Mouse (Mus musculus) intestine, embryonic 14.5 days (tissue): ENCODE data around the gene Dnah7b. TPM values are rescaled to one million over a fixed set of nuclear protein-coding genes. Genes with fewer than 3 reads are reported as not detected.
"Not testable (repeated sequence)": the region's sequence is repeated elsewhere in the genome, so short reads cannot be mapped to it uniquely, and the experiment has no call there.

ENCODE experiments used
- ATAC-seq: fragments of 200-750 bp; cut with Nextera tagmentation; replicated peaks from 2 replicates; pipeline ENCODE4 v1.8.0; 2017; ENCODE audit warnings: low read depth, moderate number of reproducible peaks, moderate TSS enrichment, moderate library complexity; ENCODE audit not compliant: low FRiP score, low TSS enrichment
- DNase-seq: peaks from one replicate; pipeline ENCODE4 v3.0.0-alpha.2; 2018; ENCODE audit warnings: low spot score
- H3K27ac ChIP-seq: fragments of 300-500 bp; sonication (generic); 2 replicates; pipeline ENCODE4 v1.5.1; 2014; ENCODE audit warnings: low read depth, mild to moderate bottlenecking, control low read depth
- H3K27me3 ChIP-seq: fragments of 300-500 bp; sonication (generic); replicated peaks from 2 replicates; pipeline ENCODE4 v1.6.1; 2014; ENCODE audit warnings: low read length, control low read depth; ENCODE audit not compliant: control insufficient read depth, insufficient read depth
- H3K36me3 ChIP-seq: fragments of 300-500 bp; sonication (generic); 2 replicates; pipeline ENCODE4 v1.6.1; 2014; ENCODE audit warnings: low read length, control low read depth; ENCODE audit not compliant: control insufficient read depth, insufficient read depth
- H3K4me1 ChIP-seq: fragments of 300-500 bp; sonication (generic); replicated peaks from 2 replicates; pipeline ENCODE4 v1.6.1; 2014; ENCODE audit warnings: low read length, control low read depth, mixed read lengths; ENCODE audit not compliant: control insufficient read depth, insufficient read depth
- H3K4me2 ChIP-seq: fragments of 300-500 bp; sonication (generic); 2 replicates; pipeline ENCODE4 v1.6.1; 2014; ENCODE audit warnings: low read length
- H3K4me3 ChIP-seq: fragments of 300-500 bp; sonication (generic); 2 replicates; pipeline ENCODE4 v1.5.1; 2014; ENCODE audit warnings: low read depth, low read length, control low read depth, mixed read lengths
- H3K9ac ChIP-seq: fragments of 300-500 bp; sonication (generic); 2 replicates; pipeline ENCODE4 v1.6.1; 2014; ENCODE audit warnings: mild to moderate bottlenecking, low read length
- H3K9me3 ChIP-seq: fragments of 300-500 bp; sonication (generic); 2 replicates; pipeline ENCODE4 v1.6.1; 2016; ENCODE audit warnings: low read length, control low read depth; ENCODE audit not compliant: control insufficient read depth
- WGBS: fragments of 180-500 bp; shearing (Covaris S2); extraction: QIAGEN DNeasy Blood & Tissue Kit; methylation state at CpG from one replicate; pipeline ENCODE4 v1.1.7; 2014; 5-methylcytosine and 5-hydroxymethylcytosine counted together
- polyA plus RNA-seq: library from polyadenylated mRNA; unstranded; fragments of >200 nt; fragmentation: Nextera tagmentation; extraction: Ambion mirVana; gene quantifications from 2 replicates; pipeline ENCODE4 v1.2.1, GENCODE M21; 2014

Gene Dnah7b
- polyA plus RNA-seq, 1 experiment from 2014 or later: 1.8 TPM

DNA sequence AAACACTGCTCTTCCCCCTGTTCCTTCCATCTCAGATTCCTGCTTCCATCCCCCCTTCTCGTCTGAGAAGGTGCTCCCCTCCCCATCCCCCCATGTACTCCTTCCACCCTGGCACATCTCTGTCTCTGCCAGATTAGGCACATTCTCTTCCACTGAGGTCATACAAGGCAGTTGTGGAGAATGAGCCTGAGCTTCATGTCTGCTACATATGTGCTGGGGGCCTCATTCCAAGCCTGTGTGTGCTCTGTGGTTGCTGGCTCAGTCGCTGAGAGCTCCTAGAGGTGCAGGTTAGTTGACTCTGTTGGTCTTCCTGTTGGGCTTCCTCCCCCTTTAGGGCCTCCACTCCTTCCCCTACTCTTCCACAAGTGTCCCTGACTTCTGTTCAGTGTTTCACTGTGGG is 34.4 kb downstream of the Dnah7b start:
- H3K9ac ChIP-seq: no peak overlapping the region
- no peak overlapping the region for H3K27ac ChIP-seq
- no peaks in the 10 kb centered on the region for H3K27me3 ChIP-seq
- H3K4me1 ChIP-seq: no peaks in the 10 kb centered on the region
- ATAC-seq: no peak
- no peaks in the 10 kb centered on the region for H3K9me3 ChIP-seq
- H3K4me3 ChIP-seq: no peak overlapping the region
- no peaks in the 10 kb centered on the region for H3K36me3 ChIP-seq
- H3K4me2 ChIP-seq: no peak overlapping the region
- no peak for DNase-seq
- 63% methylated on average over 2 of the region's 2 CpGs for WGBS

- not testable (repeated sequence) for DNase-seq, ATAC-seq, H3K27ac ChIP-seq, H3K4me2 ChIP-seq, H3K36me3 ChIP-seq, H3K9me3 ChIP-seq, H3K4me3 ChIP-seq, H3K4me1 ChIP-seq, H3K9ac ChIP-seq, H3K27me3 ChIP-seq
Observed at GRCm38 (mm10) chr1:46112606-46113005, 46.5 kb downstream of the Dnah7b start.

DNA sequence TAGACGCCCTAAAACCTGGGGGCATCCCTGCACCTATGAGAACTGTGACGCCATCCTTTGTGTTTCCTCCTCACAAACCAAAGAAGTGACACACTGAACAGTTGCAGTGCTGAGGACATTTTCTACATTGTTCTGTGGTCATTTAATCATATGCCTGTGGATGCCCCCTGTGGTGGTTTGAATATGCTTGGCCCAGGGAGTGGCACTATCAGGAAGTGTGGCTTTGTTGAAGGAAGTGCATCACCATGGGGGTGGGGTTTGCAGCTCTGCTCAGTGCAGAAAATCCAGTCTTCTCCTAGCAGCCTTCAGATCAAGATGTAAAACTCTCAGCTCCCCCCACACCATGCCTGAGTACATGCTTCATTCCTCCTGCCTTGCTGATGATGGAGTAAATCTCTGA is 51.1 kb downstream of the Dnah7b start:
- not testable (repeated sequence) for H3K4me1 ChIP-seq, DNase-seq, H3K27ac ChIP-seq, H3K4me3 ChIP-seq, ATAC-seq, H3K27me3 ChIP-seq, H3K4me2 ChIP-seq, H3K9me3 ChIP-seq, H3K9ac ChIP-seq, H3K36me3 ChIP-seq
- WGBS: 88% methylated on average over 2 of the region's 2 CpGs

DNA sequence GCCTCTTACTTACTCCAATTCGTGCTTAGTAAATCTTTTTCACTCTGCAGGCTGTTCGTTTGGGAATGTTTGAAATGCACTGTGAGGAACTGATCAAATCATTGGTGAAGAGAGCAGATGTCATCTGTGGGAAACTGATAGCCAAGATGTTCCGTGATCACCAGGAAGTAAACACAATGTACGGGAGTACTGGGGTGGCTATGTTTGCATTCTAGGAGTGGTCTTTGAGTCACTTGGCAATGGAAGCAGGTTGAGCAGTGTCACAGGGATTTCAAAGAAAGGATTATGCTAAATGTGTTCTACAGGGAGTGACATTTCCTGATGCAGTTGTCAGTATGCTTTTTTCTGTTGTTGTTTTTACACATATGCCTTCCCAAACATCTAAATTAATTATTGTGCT is 61.9 kb downstream of the Dnah7b start:
- WGBS: 58% methylated on average over 4 of the region's 4 CpGs
- Histone ChIP-seq H3K27me3 (no peaks in the 10 kb centered on the region), H3K4me3 (no peak overlapping the region), H3K36me3 (no peaks in the 10 kb centered on the region), H3K27ac (no peak overlapping the region), H3K4me2 (no peak overlapping the region), H3K4me1 (no peaks in the 10 kb centered on the region), H3K9me3 (no peaks in the 10 kb centered on the region), H3K9ac (no peak overlapping the region)
- ATAC-seq (no peak), DNase-seq (no peak)

DNA sequence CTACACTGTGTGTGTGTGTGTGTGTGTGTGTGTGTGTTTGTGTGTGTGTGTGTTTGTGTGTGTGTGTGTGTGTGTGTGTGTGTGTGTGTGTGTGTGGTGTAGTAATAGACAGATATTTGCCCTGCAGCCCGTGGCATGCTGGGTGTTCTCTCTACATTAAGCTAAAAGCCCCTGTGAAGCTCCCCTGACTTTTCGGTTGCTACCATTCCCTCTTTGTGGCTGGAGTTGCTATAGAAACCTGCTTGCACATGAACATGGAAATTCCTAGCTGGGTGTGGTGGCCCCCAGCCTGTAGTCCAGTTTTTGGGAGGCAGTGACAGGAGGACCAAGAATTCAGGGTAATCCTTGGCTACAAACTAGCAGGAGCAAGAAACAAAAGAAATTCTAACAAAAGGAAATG is 130.7 kb downstream of the Dnah7b start:
- H3K4me2 ChIP-seq, H3K36me3 ChIP-seq, H3K9me3 ChIP-seq, H3K9ac ChIP-seq, H3K27ac ChIP-seq, H3K27me3 ChIP-seq, DNase-seq, H3K4me1 ChIP-seq, ATAC-seq, H3K4me3 ChIP-seq: not testable (repeated sequence)
- 61% methylated on average over 2 of the region's 2 CpGs for WGBS

DNA sequence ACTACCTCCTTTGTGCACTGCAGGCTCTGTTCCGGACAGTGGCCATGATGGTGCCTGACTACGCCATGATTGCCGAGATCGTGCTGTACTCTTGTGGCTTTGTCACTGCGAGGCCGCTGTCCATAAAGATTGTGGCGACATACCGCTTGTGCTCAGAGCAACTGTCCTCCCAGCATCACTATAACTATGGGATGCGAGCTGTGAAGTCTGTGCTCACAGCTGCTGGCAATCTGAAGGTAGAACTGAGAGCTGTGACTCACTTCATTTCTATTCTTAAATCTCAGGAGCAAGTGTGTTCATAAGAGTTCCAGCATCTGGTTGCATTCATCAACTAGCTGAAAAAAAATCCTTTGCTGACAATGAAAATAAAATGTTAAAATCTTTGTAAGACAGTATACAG is 135.1 kb downstream of the Dnah7b start:
- ATAC-seq, H3K9ac ChIP-seq, H3K9me3 ChIP-seq, H3K4me1 ChIP-seq, DNase-seq, H3K27ac ChIP-seq, H3K4me3 ChIP-seq, H3K27me3 ChIP-seq, H3K36me3 ChIP-seq, H3K4me2 ChIP-seq: not testable (repeated sequence)
- WGBS: 96% methylated on average over 9 of the region's 9 CpGs

DNA sequence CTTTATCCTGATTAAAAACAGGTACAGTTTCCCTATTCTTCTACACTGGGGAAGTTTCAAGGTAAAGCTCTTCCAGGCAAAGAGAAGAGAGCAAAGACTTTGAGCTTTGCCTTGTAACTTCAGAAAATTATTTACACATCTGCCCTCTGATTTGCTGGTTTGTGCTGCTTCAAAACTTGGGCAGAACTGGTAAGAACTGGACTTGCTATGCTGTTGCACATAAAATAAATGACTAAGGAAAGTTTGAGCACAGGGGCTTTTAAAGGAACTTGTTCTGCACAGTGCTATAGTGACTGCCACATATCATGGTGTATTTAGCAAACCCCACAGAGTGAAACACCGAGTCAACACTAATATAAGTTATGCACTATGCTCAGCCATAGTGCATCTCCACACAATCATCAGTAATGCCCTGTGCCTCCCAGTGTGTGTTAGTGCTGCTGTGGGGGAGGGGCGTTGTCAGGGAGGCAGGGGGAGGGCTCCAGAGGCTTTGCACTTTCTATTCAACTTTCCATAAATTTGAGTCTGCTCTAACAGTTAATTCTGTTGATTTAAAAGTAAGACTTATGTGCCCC is 144.0 kb downstream of the Dnah7b start:
- 68% methylated on average over 2 of the region's 2 CpGs for WGBS
- H3K4me1 ChIP-seq, H3K4me3 ChIP-seq, H3K9ac ChIP-seq, DNase-seq, H3K9me3 ChIP-seq, H3K4me2 ChIP-seq, H3K36me3 ChIP-seq, H3K27me3 ChIP-seq, H3K27ac ChIP-seq, ATAC-seq: not testable (repeated sequence)

- not testable (repeated sequence) for DNase-seq, H3K4me3 ChIP-seq, H3K36me3 ChIP-seq, H3K4me1 ChIP-seq, H3K4me2 ChIP-seq, H3K9me3 ChIP-seq, ATAC-seq, H3K9ac ChIP-seq, H3K27me3 ChIP-seq, H3K27ac ChIP-seq
- 85% methylated on average over 2 of the region's 2 CpGs for WGBS
Observed at GRCm38 (mm10) chr1:46222704-46223103, 156.6 kb downstream of the Dnah7b start.

GRCm38 (mm10) chr1:46226136-46226535 is 160.0 kb downstream of the Dnah7b start:
- H3K9ac ChIP-seq, H3K27ac ChIP-seq, H3K9me3 ChIP-seq, H3K4me1 ChIP-seq, ATAC-seq, H3K4me2 ChIP-seq, H3K4me3 ChIP-seq, H3K36me3 ChIP-seq, DNase-seq, H3K27me3 ChIP-seq: not testable (repeated sequence)
